Mouse (Mus musculus) forebrain, postnatal 0 days (tissue): ENCODE results near the gene P2rx2. TPM values are rescaled to one million over a fixed set of nuclear protein-coding genes. Genes with fewer than 3 reads are reported as not detected.

Experiments
- ATAC-seq: fragments of 200-750 bp; cut with Nextera tagmentation; 2 replicates; pipeline ENCODE4 v1.8.0; 2017; ENCODE audit warnings: mild to moderate bottlenecking, moderate library complexity
- DNase-seq: peaks from one replicate; pipeline ENCODE4 v3.0.0-alpha.2; 2015
- H3K27ac ChIP-seq: fragments of 300-500 bp; sonication (generic); 2 replicates; pipeline ENCODE4 v1.5.1; 2014; ENCODE audit warnings: low read depth, mild to moderate bottlenecking, antibody characterized with exemption, low read length, moderate library complexity, mixed read lengths
- H3K27me3 ChIP-seq: fragments of 300-500 bp; sonication (generic); 2 replicates; pipeline ENCODE4 v1.6.1; 2014; ENCODE audit warnings: mild to moderate bottlenecking, low read length, mixed read lengths; ENCODE audit not compliant: insufficient read depth
- H3K36me3 ChIP-seq: fragments of 300-500 bp; sonication (generic); 2 replicates; pipeline ENCODE4 v1.6.1; 2014; ENCODE audit warnings: mild to moderate bottlenecking, moderate library complexity; ENCODE audit not compliant: insufficient read depth
- H3K4me1 ChIP-seq: fragments of 300-500 bp; sonication (generic); 2 replicates; pipeline ENCODE4 v1.6.1; 2014; ENCODE audit warnings: antibody characterized with exemption; ENCODE audit not compliant: insufficient read depth
- H3K4me2 ChIP-seq: fragments of 300-500 bp; sonication (generic); 2 replicates; pipeline ENCODE4 v1.6.1; 2014; ENCODE audit warnings: low read depth, mild to moderate bottlenecking, moderate library complexity
- H3K4me3 ChIP-seq: fragments of 300-500 bp; sonication (generic); 2 replicates; pipeline ENCODE4 v1.5.1; 2014; ENCODE audit warnings: low read depth, low read length, mixed read lengths
- H3K9ac ChIP-seq: fragments of 300-500 bp; sonication (generic); 2 replicates; pipeline ENCODE4 v1.6.1; 2014; ENCODE audit warnings: mild to moderate bottlenecking
- H3K9me3 ChIP-seq: fragments of 300-500 bp; sonication (generic); 2 replicates; pipeline ENCODE4 v1.6.1; 2016; ENCODE audit warnings: low read length
- CTCF ChIP-seq: sonication (generic); IDR thresholded peaks from 2 replicates; pipeline ENCODE4 v1.5.1; 2016; ENCODE audit warnings: antibody characterized with exemption, control low read depth, low read depth
- WGBS: fragments of 180-500 bp; shearing (Covaris S2); extraction: QIAGEN DNeasy Blood & Tissue Kit; methylation state at CpG from one replicate; pipeline ENCODE4 v1.1.7; 2014; 5-methylcytosine and 5-hydroxymethylcytosine counted together
- polyA plus RNA-seq: library from polyadenylated mRNA; unstranded; fragments of >200 nt; fragmentation: Nextera tagmentation; extraction: Ambion mirVana; gene quantifications from 2 replicates; pipeline ENCODE4 v1.2.1, GENCODE M21; 2015
- total RNA-seq: library from RNA; depleted of rRNA; stranded (reverse); fragments of >200 nt; gene quantifications from 2 replicates; pipeline ENCODE4 v1.2.3, GENCODE M21; 2014; rRNA removed

P2rx2 gene
- total RNA-seq, result 7.9 and 10.3 TPM in 2 replicates
- polyA plus RNA-seq, result 11.8 and 13.3 TPM in 2 replicates

GRCm38 (mm10) chr5:110342648-110343284 is at the start of gene P2rx2:
P2rx2 (minus strand) TSS chr5:110343212.
- Histone ChIP-seq H3K4me1 (peaks cover 5% of the 10 kb centered on the region; the same call in 1 of the 2 replicates), H3K27ac (no peak within 1 kb of the TSS), H3K9me3 (no peaks in the 10 kb centered on the region), H3K4me2 (peak within 1 kb of the TSS; percentile 97), H3K9ac (peak within 1 kb of the TSS; percentile 71), H3K4me3 (peak within 1 kb of the TSS; percentile 50), H3K36me3 (no peaks in the 10 kb centered on the region), H3K27me3 (no peaks in the 10 kb centered on the region; the same call in 1 of the 2 replicates)
- TF ChIP-seq CTCF, result no peak
- DNase-seq, result peak; percentile 62
- 1% methylated on average over 43 of the region's 43 CpGs for WGBS
- ATAC-seq, result peak; percentile 83

- Histone ChIP-seq H3K27me3 (no peaks in the 10 kb centered on the region), H3K9ac (no peak overlapping the region), H3K4me2 (no peak overlapping the region), H3K36me3 (0 out of 2 replicates have a peak, but pooled peaks cover 9% of the 10 kb centered on the region), H3K4me1 (0 out of 2 replicates have a peak, but pooled peaks cover under 1% of the 10 kb centered on the region), H3K4me3 (no peak overlapping the region), H3K27ac (no peak overlapping the region), H3K9me3 (no peaks in the 10 kb centered on the region)
- DNase-seq (no peak), ATAC-seq (no peak)
- no peak for TF ChIP-seq CTCF
- 57% methylated on average over 5 of the region's 5 CpGs for WGBS
Observed at GRCm38 (mm10) chr5:110392727-110393126, 49.7 kb upstream of the P2rx2 start.

GRCm38 (mm10) chr5:110390631-110391030 is 47.6 kb upstream of the P2rx2 start:
- DNase-seq, result no peak
- Histone ChIP-seq H3K9ac (no peak overlapping the region), H3K27ac (no peak overlapping the region), H3K9me3 (no peaks in the 10 kb centered on the region), H3K4me3 (no peak overlapping the region), H3K4me1 (peaks cover 7% of the 10 kb centered on the region; the same call in 1 of the 2 replicates), H3K27me3 (no peaks in the 10 kb centered on the region), H3K4me2 (no peak overlapping the region), H3K36me3 (0 out of 2 replicates have a peak, but pooled peaks cover 8% of the 10 kb centered on the region)
- ATAC-seq, result no peak
- TF ChIP-seq CTCF, result no peak
- WGBS, result 89% methylated on average over 4 of the region's 4 CpGs

- H3K4me2 ChIP-seq, result peak overlapping the region; percentile 60
- peak overlapping the region; percentile 55; the same call in 1 of the 2 replicates for H3K27ac ChIP-seq
- peak overlapping the region; percentile 75 for H3K9ac ChIP-seq
- TF ChIP-seq CTCF, result no peak
- WGBS, result 10% methylated on average over 8 of the region's 8 CpGs
- H3K9me3 ChIP-seq, result no peaks in the 10 kb centered on the region
- ATAC-seq (no peak), DNase-seq (no peak)
- H3K36me3 ChIP-seq, result no peaks in the 10 kb centered on the region
- H3K27me3 ChIP-seq, result no peaks in the 10 kb centered on the region
- H3K4me3 ChIP-seq, result peak overlapping the region; percentile 67
- H3K4me1 ChIP-seq, result peaks cover 15% of the 10 kb centered on the region
Observed at GRCm38 (mm10) chr5:110387332-110387731, 44.3 kb upstream of the P2rx2 start.

- Histone ChIP-seq H3K9ac (peak overlapping the region; percentile 75), H3K4me3 (peak overlapping the region; percentile 67), H3K4me2 (peak overlapping the region; percentile 60), H3K36me3 (0 out of 2 replicates have a peak, but pooled peaks cover 4% of the 10 kb centered on the region), H3K9me3 (no peaks in the 10 kb centered on the region), H3K27ac (peak overlapping the region; percentile 64), H3K4me1 (peaks cover 15% of the 10 kb centered on the region), H3K27me3 (no peaks in the 10 kb centered on the region)
- WGBS, result 2% methylated on average over 90 of the region's 90 CpGs
- DNase-seq, result peak; percentile 80
- peak; percentile 91 for ATAC-seq
- TF ChIP-seq CTCF, result no peak; the same call in 1 of the 2 replicates
Observed at GRCm38 (mm10) chr5:110386371-110387330, 43.6 kb upstream of the P2rx2 start.

- Histone ChIP-seq H3K27me3 (no peaks in the 10 kb centered on the region), H3K4me3 (peak overlapping the region; percentile 67), H3K9ac (0 out of 2 replicates have a peak overlapping the region, but pooled peaks have one; percentile 1), H3K4me2 (peak overlapping the region; percentile 60), H3K4me1 (peaks cover 15% of the 10 kb centered on the region), H3K27ac (no peak overlapping the region), H3K36me3 (peaks cover 4% of the 10 kb centered on the region; the same call in 1 of the 2 replicates), H3K9me3 (no peaks in the 10 kb centered on the region)
- ATAC-seq, result no peak
- TF ChIP-seq CTCF, result no peak
- 56% methylated on average over 4 of the region's 4 CpGs for WGBS
- DNase-seq, result no peak
Observed at GRCm38 (mm10) chr5:110385263-110385662, 42.3 kb upstream of the P2rx2 start.
